Mouse (Mus musculus) thymus, postnatal 0 days (tissue): ENCODE results near the gene Sf1. TPM values are rescaled to one million over a fixed set of nuclear protein-coding genes. Genes with fewer than 3 reads are reported as not detected.

Experiments used
- DNase-seq: peaks from one replicate; pipeline ENCODE4 v3.0.0-alpha.2; 2015; ENCODE audit warnings: low spot score
- microRNA-seq: library from miRNA; unstranded; fragments of <30 nt; microRNA quantifications from one replicate; pipeline ENCODE4, GENCODE M21; 2016; ENCODE audit warnings: borderline number of aligned reads
- polyA plus RNA-seq: library from polyadenylated mRNA; unstranded; fragments of >200 nt; fragmentation: Nextera tagmentation; extraction: Ambion mirVana; gene quantifications from 2 replicates; pipeline ENCODE4 v1.2.1, GENCODE M21; 2015

Sf1 gene
- polyA plus RNA-seq, 1 experiment from 2014 or later, result 104 TPM

- DNase-seq, result peak; percentile 86
Observed at GRCm38 (mm10) chr19:6418233-6418879, 54.9 kb downstream of the Sf1 start, which contains the start of gene Nrxn2. TSS of gene Nrxn2 (plus strand) at chr19:6418731.

GRCm38 (mm10) chr19:6418984-6419692 lies 55.6 kb downstream of the Sf1 start:
- no peak for DNase-seq

GRCm38 (mm10) chr19:6419805-6420310 lies 56.4 kb downstream of the Sf1 start:
- DNase-seq, result no peak

GRCm38 (mm10) chr19:6420481-6421210 lies 57.2 kb downstream of the Sf1 start:
- DNase-seq, result no peak

GRCm38 (mm10) chr19:6421211-6421590 lies 57.7 kb downstream of the Sf1 start:
- DNase-seq, result no peak

- DNase-seq, result no peak
Observed at GRCm38 (mm10) chr19:6422014-6422413, 58.5 kb downstream of the Sf1 start.

DNA sequence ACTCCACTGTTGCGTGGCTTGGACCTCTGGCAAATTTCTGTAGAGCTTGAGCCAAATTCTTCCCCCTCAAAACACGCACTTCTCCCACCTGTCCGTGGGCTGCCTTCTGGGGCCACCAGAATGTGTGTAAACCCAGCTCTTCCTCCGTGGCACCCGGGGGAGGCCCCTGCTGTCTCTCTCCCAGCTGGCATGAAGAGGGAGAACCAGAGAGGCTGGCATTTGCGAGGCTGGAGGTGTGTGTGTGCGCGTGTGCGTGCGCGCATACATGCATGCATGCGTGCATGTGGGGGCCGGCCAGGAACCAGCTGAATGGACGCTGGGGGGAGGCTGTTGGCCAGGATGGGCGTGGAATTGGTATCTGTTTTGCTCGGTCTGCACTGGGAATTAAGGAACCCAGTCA lies 59.8 kb downstream of the Sf1 start:
- DNase-seq, result no peak

DNA sequence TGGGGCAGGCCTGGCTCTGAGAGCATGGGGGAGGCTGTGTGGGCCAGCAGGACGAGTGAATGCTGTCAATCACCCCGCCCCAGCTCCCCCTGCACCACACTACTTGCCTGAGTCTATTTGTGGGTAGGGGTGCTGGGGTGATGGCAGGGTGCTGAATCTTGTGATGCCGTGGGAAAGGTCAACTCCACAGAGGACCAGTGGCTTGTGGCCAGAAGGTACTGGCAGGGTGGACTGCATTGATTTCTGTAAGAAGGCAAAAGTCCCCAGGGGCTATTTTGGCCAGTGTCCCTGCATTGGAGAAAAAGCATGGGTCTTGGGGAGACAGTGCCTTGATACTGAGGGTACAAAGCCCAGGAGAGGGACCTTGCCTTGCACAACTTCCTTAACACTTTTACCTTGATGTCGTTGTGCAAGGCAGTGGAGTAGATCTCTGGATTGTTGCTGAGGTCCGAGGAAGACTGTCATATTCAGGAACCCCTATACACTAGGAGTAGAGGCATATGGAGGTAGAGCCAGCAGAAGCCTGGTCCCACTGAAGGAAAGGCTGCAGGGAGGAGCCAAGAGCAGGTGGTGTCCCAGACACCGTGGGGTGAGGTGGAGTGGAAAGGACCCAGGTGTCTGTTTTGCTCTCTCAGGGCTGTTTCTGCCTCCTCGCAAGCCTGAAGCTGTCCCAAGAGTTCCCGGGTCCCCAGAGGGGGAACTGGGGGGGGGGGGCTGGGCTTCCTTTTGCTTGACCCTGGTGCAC lies 60.8 kb downstream of the Sf1 start:
- no peak for DNase-seq

DNA sequence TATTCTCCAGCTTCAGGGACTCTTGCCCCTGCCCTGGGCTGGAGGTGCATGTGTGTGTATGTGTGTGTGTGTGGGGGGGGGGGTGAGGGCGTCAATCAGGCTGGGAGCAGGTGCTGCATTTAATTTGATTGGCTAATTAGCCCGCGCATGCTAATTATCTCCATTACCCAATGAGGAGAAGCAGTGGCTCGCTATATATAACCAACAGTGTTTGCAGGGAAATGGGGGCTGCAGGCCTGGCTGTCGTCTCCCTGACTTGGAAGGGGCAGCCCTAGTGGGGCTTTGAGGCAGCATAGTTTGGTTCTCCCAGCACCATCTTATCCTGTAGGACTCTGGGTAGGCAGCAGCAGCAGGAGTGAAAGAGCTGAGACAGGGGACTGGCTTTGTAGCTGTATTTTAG lies 62.1 kb downstream of the Sf1 start:
- no peak for DNase-seq

- peak; percentile 34 for DNase-seq
Observed at GRCm38 (mm10) chr19:6426703-6427500, 63.4 kb downstream of the Sf1 start.

Small RNA genes lying within 50 kb of the gene (microRNA-seq; reads per million reads assigned to microRNA genes)
- not detected for gene Mir6989

Other genes with a start within 250 kb of the Sf1 start
- 46.4 and 48.5 TPM in 2 replicates for gene Sac3d1, start 245.0 kb upstream of the Sf1 start, polyA plus RNA-seq
- gene Snx15, start 235.4 kb upstream of the Sf1 start, polyA plus RNA-seq, result 31.2 and 34.8 TPM in 2 replicates
- 0.48 and 0.57 TPM in 2 replicates for gene Batf2, start 222.7 kb upstream of the Sf1 start, polyA plus RNA-seq
- gene Arl2, start 222.1 kb upstream of the Sf1 start, polyA plus RNA-seq, result 57.2 and 57.4 TPM in 2 replicates
- gene Majin, start 179.3 kb upstream of the Sf1 start, polyA plus RNA-seq, result 0.47 and 0.50 TPM in 2 replicates
- gene Gpha2, start 137.3 kb upstream of the Sf1 start, polyA plus RNA-seq, result 3.6 and 4.0 TPM in 2 replicates
- 8.9 TPM in 2 replicates for gene Ppp2r5b, start 127.8 kb upstream of the Sf1 start, polyA plus RNA-seq
- gene Atg2a, start 122.0 kb upstream of the Sf1 start, polyA plus RNA-seq, result 5.6 and 6.5 TPM in 2 replicates
- gene Ehd1, start 87.0 kb upstream of the Sf1 start, polyA plus RNA-seq, result 29.5 and 29.9 TPM in 2 replicates
- gene Cdc42bpg, start 57.2 kb upstream of the Sf1 start, polyA plus RNA-seq, result 0.37 and 0.52 TPM in 2 replicates
- gene Men1, start 28.7 kb upstream of the Sf1 start, polyA plus RNA-seq, result 54.0 and 54.2 TPM in 2 replicates
- 49.6 and 57.3 TPM in 2 replicates for gene Map4k2, start 22.6 kb upstream of the Sf1 start, polyA plus RNA-seq
- 4.2 and 6.3 TPM in 2 replicates for gene Pygm, start 20.7 kb downstream of the Sf1 start, polyA plus RNA-seq
- gene Rasgrp2, start 35.6 kb downstream of the Sf1 start, polyA plus RNA-seq, result 195 and 206 TPM in 2 replicates
- 0.10 and 0.24 TPM in 2 replicates for gene Nrxn2, start 55.0 kb downstream of the Sf1 start, polyA plus RNA-seq
- not detected in 2 replicates for gene Slc22a12, start 179.3 kb downstream of the Sf1 start, polyA plus RNA-seq